Mouse (Mus musculus) right cerebral cortex, adult 18-20 months (tissue): ENCODE data around the gene BC024978.
"Not testable (repeated sequence)": the region's sequence is repeated elsewhere in the genome, so short reads cannot be mapped to it uniquely, and the experiment has no call there.

Experiments
- DNase-seq: peaks from one replicate; pipeline ENCODE4 v3.0.0; 2022; ENCODE audit warnings: mixed read lengths

BC024978 gene

DNA sequence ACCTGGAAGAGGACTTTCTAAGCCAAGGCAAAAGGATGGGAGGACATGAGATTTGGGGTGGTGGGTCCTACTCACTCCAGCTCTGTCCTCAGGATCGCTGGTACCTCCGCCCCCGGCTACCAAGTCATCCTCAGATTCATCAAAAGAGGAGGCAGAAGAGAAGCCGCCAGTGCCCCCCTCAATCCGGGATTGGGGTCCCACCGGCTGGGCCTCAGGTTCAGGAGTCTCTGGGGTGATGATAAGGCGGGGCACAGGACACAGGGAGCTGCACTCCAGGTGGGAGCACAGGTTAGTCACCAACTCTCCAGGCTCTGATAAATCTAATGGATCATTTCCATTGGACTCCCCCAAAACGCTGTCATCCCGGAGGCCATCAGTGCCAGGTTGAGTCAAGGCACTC, 31.7 kb downstream of the BC024978 start:
- no peak for DNase-seq

DNA sequence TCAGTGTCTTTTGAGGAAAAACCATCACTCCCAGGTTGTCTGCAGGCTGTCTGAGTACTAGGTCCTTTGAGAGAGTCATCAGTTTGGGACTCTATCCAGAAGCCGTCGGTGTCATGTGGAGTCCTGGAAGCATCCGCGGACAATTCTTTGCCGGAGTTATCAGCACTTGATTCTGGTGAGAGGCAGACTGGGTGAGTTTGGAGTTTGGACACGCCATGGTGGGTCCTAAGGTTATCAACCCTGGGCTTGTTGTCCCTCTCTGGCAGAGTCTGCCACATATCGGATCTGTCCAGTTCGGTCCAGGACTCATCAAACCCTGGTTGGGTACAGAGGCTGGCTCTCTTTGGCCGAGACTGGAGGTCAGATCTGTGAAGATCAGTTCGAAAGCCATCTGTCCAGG, 32.1 kb downstream of the BC024978 start:
- DNase-seq = peak; percentile 16

DNA sequence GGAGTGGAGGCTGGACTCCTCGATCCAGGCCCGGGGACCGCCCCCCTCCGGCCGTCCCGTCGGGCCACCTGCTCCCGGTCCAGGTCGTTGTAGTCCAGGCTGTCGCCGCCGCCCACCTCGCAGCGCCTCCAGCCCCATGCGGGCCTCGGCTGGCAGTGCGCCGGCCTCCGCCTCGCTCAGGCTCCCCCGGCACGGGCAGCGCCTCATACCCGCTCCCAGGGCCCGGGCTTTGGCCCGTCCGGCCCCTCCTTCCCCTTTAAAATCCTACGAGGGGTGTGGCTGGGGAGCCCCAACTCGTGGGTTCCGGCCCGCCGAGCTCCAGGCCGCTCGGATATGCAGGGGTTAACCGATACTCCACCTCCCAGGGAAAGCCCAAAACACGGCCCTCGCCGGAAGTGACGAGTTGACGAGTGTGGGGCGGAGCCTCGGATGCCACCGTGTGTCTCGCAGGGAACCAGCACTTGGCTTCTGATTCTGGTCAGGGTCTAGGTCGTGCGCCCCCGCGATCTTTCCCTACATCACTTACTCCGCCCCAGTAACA, 32.8 kb downstream of the BC024978 start, which contains the start of gene Itpkc:
Gene Itpkc, minus strand, starts transcription at position 381 of the 541 bp plus-strand sequence.
- peak; percentile 94 for DNase-seq

DNA sequence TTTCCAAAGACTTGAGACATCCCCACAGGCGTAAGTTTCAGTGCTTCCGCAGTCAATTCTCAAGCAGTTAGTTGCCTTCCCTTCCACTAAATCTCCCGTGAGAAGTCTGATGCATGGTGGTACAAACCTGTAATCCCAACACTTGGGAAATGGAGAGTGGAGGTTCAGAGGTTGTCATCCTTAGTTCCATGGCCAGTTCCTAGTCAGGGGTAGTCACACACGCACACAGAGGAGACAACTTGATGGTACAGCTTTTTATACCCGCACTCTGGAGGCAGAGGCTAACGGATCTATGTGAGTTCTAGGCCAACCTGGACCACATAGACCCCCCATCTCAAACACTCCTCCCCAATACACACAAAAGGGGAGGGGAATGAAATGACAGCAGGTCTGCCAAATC, 33.3 kb downstream of the BC024978 start:
- no peak for DNase-seq

DNA sequence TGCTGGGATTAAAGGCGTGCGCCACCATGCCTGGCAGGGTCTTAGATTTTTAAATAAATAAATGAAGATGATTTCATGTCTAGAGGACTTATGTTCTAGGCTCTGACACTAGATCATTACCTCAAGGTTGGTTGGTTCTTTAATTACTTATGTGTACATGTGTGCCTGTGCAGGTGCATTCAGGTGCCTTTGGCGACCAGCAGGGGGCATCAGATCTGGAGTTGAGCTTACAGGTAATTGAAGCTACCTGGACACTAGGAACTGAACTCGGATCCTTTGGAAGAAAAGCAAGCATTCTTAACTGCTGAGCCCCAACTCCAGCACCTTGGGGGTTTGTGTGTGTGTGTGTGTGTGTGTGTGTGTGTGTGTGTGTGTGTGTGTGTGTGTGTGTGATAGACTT, 35.2 kb downstream of the BC024978 start:
- no peak for DNase-seq

DNA sequence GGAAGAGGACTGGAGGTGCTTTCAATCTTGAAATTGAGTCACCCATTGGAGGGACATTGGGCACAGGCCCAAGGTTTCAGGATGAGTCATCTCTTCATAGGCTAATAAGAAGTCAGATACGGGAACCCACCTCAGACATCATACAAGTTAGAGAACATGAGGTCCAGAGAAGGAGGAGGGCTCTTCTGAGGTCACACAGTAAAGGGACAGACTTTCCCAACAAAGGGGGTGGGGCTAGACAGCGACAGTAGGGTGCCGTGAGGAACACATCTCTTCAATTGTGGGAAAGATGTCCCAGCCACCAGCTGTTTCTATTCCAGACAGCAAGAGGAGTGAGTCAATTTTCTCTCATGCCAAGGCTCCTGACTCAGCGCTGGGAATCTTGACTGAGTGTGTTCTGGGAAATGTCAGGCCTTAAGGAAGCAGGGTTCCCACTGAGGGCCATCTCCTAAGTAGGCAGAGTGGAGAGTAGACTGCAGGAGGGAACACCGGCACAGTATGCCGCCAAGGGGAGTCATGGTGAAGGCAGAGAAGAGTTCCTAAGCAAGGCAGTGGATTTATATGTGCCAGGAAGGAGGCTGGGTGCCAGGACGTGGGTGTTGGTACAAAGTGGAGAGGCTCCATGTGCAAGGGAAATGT, 36.2 kb downstream of the BC024978 start:
- peak; percentile 89 for DNase-seq

DNA sequence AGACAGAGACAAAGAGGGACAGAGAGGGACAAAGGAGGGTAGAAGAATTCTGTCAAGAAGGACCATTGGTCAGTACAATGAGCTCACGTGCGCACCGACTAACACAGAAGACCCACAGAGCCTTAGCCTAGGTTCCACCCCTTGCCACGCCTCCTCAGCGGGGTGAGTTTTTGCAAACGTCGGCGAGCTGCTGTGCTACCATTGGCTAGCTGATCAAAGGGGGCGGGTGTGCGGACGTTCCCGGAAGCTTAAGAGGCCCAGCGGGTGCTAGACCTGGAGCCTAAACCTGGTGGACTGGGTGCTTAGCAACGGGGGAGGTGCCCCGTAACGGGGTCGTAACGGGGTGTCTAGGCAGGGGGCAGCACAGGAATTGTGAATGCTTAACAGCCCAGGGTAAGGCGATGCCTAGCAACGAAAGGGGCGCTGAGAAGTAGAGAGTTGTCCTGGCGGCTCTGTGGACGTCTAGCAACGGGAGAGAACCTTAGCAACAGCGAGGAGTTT, 37.2 kb downstream of the BC024978 start, which contains the start of gene Coq8b:
Gene Coq8b, plus strand, starts transcription at position 243 of the 501 bp plus-strand sequence.
- peak; percentile 94 for DNase-seq

DNA sequence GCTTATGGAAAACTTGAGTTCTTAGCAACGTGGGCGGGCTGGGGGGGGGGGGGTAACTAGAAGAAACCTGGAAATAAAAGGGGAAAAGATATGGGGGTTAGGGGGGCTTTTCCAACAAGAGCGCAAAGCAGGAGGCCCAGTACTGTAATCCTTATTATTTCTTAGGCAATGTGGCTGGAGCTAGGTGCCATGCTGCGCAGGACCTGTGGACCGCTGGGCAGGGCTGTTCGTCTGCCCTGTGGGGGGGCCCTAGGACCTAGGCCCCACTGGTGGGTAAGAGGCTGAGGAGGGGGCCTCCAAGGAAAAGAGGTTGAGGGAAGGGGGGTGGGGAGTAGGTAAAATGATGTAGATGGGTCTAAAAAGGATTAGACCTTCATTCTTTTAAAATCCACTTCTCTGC, 37.7 kb downstream of the BC024978 start:
- no peak for DNase-seq

DNA sequence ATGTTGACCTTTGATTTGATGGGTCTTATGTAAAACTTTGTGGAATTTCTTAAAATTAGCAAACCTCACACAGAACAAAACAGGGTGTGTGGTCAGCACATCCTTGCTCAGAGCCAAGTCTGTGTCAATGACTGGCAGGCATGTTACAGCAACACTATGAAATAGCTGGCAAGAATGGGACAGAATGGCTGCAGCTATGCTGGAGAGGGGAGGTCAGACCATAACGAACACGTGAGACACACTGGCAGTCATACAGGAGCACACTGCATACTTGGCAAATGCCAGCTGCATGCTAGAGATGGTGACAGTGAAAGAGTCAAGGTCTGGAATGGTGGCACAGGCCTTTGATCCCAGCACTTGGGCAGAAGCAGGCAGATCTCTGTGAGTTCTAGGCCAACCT, 40.1 kb downstream of the BC024978 start:
- no peak for DNase-seq

DNA sequence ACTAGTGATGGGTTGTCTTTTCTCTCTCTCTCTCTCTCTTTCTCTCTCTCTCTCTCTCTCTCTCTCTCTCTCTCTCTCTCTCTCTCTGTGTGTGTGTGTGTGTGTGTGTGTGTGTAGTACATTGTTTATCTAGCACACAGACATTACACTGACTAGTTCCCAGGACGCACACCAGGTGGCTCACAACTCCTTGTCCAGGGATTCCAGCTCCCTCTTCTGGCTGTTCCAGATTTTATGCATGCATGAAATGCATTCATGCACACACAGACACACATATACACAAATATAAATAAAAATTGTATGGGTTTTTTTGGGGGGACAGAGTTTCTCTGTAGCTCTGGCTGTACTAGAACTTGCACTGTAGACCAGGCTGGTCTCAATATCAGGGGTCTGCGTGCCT, 41.9 kb downstream of the BC024978 start:
- no peak for DNase-seq

DNA sequence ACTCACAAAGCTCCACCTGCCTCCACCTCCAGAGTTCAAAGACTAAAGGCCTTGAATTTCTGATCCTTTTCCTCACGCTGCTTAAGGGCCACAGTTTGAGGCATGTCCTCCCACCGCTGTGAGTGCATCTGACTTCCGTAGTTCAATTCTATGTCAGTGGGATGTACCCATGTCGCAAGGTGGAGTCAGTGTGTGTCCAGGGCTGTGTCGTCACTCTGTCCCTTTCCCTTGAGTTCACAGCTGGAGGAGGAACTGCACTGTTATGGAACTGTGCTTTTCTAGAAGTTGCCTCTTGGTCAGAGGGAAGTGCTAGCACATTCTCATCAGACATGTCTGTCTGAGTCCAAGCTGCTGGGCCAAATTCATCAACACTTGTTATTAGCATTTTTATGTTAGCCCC, 43.0 kb downstream of the BC024978 start:
- DNase-seq = no peak

DNA sequence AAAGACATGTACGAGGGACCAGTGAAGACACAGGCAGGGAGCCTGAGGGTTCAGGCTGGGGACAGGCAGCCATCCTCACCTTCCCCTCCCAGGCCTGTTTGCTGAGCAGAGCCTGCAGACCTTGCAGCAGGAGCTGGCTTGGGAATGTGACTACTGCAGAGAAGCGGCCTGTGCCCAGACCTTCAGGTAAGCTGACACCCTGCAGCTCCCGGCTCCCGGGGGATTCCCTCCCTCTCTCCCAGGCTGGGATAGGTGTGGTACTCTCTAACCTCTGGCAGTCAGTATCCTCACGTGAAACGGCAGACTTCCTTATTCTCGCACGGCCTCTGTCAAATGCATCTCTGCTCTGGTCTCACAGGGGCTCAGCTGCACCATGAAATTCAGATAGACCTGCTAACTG, 47.6 kb downstream of the BC024978 start:
- no peak for DNase-seq

DNA sequence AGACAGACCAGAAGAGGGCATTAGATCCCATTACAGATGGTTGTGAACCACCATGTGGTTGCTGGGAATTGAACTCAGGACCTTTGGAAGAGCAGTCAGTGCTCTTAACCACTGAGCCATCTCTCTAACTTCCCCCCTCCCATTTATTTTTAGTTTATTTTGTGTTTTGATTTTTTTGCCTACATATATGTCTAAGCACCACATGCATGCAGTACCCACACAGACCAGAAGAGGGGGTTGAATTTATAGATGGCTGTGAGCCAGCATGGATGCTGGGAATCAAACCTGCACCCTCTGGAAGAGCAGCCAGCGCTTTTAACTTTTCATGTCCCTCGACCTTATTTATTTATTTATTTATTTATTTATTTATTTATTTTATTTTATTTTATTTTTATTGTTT, 48.5 kb downstream of the BC024978 start:
- not testable (repeated sequence) for DNase-seq

DNA sequence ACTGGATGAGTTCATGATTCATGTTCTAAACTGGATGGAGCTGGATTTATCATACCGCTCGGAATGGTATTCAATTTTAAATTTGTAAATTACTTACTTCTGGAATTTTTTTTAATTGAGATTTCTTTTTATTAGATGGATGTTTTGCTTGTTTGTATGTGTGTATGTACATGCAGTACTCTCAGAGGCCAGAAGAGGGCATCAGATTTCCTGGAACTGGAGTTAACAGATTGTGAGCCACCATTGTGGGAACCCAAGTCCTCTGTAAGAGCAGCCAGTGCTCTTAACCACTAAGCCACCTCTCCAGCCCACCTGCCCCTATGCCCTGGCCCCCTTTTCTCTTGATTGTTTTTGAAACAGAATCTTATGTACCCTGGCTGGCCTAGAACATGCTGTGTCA, 53.6 kb downstream of the BC024978 start:
- no peak for DNase-seq

DNA sequence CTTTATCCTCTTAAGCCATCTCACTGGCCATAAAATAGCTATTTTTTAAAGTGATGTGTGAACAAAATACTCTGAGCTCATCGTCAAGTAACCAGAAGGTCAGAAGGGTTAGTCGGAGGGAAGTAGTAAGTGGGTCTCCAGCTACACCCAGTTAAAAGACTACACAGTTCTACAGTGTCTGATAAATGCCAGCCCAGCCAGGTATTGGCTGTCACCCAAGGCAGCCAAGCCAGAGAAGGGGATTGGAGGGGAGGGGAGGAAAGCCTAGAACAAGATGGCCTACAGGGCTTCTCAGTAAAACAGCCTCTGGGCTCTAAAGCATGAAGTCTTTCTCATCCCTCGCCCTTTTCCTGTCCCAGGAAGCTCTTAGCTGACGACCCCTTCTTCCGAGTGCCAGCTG, 54.3 kb downstream of the BC024978 start:
- no peak for DNase-seq

DNA sequence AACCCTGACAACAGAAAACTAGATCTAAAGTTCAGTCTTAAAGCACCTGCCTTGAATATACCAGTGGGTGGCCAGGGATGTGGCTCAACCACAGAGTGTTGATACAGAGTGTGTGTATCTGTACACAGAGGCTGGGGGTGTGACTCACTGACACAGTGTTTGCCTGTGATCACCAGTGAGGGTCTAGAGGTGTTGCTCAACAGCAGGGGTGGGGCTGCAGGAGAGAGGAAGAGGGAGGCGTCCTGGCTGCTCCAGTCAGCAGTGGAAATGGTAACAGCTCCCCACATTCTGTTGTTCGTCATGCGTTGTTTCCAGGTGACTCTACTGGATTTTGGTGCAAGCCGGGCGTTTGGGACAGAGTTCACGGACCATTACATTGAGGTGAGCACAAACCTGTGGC, 56.4 kb downstream of the BC024978 start:
- DNase-seq = no peak

DNA sequence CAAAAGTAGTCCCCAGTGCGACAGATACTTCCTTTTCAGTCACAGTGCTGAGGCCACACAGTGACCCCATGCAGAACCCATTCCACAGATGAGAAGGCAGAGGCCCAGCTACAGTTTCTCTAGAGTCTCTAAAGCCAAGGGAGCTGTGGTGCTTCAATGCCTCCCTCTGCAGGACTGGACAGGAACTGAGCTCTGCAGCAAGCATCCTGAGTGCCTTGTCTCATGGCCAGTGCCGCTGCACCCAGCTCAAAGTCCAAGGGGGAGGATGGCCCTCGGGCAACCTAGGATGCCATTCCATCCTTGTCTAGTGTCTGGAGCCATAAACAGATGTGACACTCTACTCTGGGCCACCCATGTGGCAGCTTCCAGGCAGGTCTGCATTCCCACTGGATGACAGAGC, 60.1 kb downstream of the BC024978 start:
- no peak for DNase-seq

DNA sequence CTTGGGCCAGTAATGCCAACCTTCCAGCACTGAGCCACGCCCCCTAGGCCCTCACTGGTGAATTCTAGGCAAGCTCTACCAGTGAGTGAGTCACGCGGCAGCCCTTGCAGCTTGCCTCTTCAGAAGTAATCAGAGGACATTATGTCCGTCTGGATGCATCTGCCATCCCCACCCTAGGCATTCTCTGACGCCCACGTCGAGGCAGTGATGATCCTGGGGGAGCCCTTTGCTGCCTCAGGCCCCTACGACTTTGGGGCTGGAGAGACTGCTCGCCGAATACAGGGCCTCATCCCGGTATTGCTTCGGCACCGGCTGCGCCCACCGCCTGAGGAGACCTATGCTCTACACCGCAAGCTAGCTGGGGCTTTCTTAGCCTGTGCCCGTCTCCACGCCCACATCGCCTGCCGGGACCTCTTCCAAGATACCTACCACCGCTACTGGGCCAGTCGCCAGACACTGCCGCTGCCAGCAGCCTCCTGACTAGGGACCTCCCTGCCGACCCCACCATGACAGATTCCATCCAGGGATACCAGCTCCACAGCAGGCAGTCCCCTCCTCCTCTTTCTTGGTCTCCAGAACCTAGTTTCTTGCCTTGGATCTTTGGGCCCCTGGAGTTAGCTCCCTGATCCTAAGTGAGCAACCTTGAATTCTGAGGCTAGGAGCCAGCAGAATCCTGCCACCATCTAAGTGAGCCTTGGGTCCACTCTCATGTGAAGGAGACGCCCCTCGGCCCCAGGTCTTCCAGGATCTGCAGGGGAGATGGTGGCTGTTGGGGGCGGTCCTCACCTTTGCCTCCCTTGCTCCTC, 61.7 kb downstream of the BC024978 start:
- peak; percentile 84 for DNase-seq

DNA sequence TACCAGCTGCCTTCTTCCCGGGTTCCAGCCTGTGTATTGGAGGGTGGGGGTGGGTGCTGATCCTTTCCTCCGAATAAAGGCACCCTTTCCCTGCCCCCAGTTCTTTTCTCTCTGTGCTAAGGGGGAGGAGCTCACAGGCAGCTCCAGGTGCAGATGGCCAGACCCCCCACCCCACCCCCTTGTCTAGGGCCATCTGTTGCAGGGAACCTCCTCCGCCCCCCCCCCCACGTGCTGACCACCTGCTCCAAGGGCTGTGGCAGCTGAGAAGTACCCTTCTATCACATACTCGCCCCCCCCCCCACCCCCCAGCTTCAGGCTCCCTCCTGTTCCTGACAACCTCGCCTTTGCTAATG, 62.2 kb downstream of the BC024978 start:
- DNase-seq = no peak

DNA sequence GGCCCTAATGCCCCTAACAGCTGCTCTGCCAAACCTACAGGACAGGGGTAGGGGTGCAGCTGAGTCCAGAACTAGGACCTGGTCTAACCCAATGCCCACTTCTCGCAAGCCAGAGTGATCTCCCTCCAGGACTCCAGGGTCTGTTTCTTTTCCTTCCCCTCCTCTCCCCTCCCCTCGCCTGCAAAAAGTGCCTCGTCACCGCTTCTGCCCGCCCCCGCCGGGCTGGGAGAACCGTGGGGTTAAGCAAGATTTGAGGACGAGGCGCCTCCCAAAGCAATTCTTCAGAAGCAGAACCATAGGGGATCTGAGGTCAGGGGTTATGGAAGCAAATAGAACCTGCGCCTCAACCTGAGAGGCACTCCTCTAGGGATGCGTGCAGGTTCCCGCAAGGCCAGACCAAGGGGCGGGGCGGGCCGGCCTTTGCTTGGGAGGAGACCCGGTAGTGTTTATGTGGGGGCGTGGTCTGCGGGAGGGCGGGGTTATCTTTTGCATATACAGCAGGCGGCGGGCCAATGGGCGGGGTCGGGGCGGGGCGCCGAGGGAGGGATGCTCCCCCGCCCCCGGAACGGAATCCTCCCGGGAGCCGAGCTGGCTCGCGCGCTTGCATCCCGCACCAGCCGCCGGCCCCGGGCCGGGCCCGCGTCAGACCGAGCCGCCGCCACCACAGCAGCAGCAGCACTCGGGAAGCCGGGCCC, 62.8 kb downstream of the BC024978 start, which contains the start of gene Numbl:
Gene Numbl, plus strand, starts transcription at position 229 of the 695 bp plus-strand sequence.
- peak; percentile 92 for DNase-seq

DNA sequence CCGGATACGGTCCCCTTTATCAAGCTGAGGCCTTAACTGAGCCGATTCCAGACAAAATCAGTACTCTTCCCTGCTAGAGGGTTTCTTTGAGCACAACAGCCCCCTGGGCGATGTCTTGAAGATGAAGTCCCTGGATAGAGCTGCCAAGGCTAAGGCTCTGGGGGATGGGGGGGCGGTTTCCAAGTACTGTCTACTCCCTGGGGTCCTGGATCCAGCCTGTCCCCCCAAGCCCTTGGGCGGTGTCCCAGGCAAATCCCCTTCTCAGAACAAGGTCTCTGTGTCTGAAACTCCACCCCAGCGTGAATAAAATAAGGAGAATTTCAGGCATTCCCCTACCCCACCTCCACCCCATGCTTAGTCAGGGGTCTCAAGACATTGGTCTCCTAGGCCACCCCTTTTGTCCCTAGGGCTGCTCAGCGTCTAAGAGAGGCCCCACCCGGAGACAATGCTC, 63.7 kb downstream of the BC024978 start:
- no peak for DNase-seq

DNA sequence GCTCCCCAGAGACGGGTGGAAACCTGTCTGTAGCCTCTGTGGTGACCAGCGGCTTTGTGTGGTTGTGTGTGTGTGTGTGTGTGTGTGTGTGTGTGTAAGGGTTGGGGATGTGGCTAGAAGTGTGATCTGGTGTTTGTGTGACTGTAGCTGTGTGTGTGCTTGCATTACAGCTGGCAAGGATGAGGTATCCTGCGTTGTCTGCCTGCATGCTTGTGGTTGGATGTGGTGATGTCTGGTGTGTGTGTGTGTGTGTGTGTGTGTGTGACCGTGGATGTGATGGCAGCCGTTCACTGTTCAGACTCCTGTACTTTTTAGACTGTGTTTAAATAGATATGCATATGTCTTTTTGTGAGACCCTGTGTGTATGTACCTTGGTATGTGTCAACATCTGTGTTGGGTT, 64.2 kb downstream of the BC024978 start:
- peak; percentile 33 for DNase-seq
